Mouse (Mus musculus) intestine, embryonic 16.5 days (tissue): ENCODE measurements around the gene Cdk11b. TPM values are rescaled to one million over a fixed set of nuclear protein-coding genes. Genes with fewer than 3 reads are reported as not detected.

Experiments used
- ATAC-seq: fragments of 200-750 bp; cut with Nextera tagmentation; 2 replicates; pipeline ENCODE4 v1.8.0; 2017; ENCODE audit warnings: moderate TSS enrichment, moderate library complexity
- H3K27ac ChIP-seq: fragments of 300-500 bp; sonication (generic); 2 replicates; pipeline ENCODE4 v1.5.1; 2014; ENCODE audit warnings: mild to moderate bottlenecking, low read length
- H3K27me3 ChIP-seq: fragments of 300-500 bp; sonication (generic); replicated peaks from 2 replicates; pipeline ENCODE4 v1.6.1; 2014; ENCODE audit warnings: low read length, control low read depth, mixed read lengths; ENCODE audit not compliant: control insufficient read depth, insufficient read depth
- H3K36me3 ChIP-seq: fragments of 300-500 bp; sonication (generic); 2 replicates; pipeline ENCODE4 v1.6.1; 2014; ENCODE audit warnings: low read length, control low read depth; ENCODE audit not compliant: control insufficient read depth, insufficient read depth
- H3K4me1 ChIP-seq: fragments of 300-500 bp; sonication (generic); 2 replicates; pipeline ENCODE4 v1.6.1; 2014; ENCODE audit warnings: low read length, control low read depth, mixed read lengths; ENCODE audit not compliant: control insufficient read depth, insufficient read depth
- H3K4me2 ChIP-seq: fragments of 300-500 bp; sonication (generic); 2 replicates; pipeline ENCODE4 v1.6.1; 2014; ENCODE audit warnings: low read depth, low read length, control low read depth
- H3K4me3 ChIP-seq: fragments of 300-500 bp; sonication (generic); 2 replicates; pipeline ENCODE4 v1.5.1; 2014; ENCODE audit warnings: mild to moderate bottlenecking, low read length
- H3K9ac ChIP-seq: fragments of 300-500 bp; sonication (generic); 2 replicates; pipeline ENCODE4 v1.6.1; 2014; ENCODE audit warnings: low read depth, low read length
- H3K9me3 ChIP-seq: fragments of 300-500 bp; sonication (generic); 2 replicates; pipeline ENCODE4 v1.6.1; 2016; ENCODE audit warnings: low read length, control low read depth; ENCODE audit not compliant: control insufficient read depth
- WGBS: fragments of 180-500 bp; shearing (Covaris S2); extraction: QIAGEN DNeasy Blood & Tissue Kit; methylation state at CpG from one replicate; pipeline ENCODE4 v1.1.7; 2014; 5-methylcytosine and 5-hydroxymethylcytosine counted together
- polyA plus RNA-seq: library from polyadenylated mRNA; unstranded; fragments of >200 nt; fragmentation: Nextera tagmentation; extraction: Ambion mirVana; gene quantifications from 2 replicates; pipeline ENCODE4 v1.2.1, GENCODE M21; 2015

Cdk11b gene
- polyA plus RNA-seq, 1 experiment from 2014 or later, result 49.8 TPM

GRCm38 (mm10) chr4:155602753-155603152 lies 21.9 kb upstream of the Cdk11b start:
- ATAC-seq, result no peak
- peak overlapping the region; percentile 98; the same call in 1 of the 2 replicates for H3K4me3 ChIP-seq
- H3K36me3 ChIP-seq, result no peaks in the 10 kb centered on the region
- no peaks in the 10 kb centered on the region for H3K9me3 ChIP-seq
- H3K27ac ChIP-seq, result no peak overlapping the region
- H3K4me1 ChIP-seq, result peaks cover 9% of the 10 kb centered on the region
- no peaks in the 10 kb centered on the region for H3K27me3 ChIP-seq
- H3K9ac ChIP-seq, result 0 out of 2 replicates have a peak overlapping the region, but pooled peaks have one; percentile 98
- peak overlapping the region; percentile 80 for H3K4me2 ChIP-seq
- 89% methylated on average over 1 of the region's 1 CpGs for WGBS

DNA sequence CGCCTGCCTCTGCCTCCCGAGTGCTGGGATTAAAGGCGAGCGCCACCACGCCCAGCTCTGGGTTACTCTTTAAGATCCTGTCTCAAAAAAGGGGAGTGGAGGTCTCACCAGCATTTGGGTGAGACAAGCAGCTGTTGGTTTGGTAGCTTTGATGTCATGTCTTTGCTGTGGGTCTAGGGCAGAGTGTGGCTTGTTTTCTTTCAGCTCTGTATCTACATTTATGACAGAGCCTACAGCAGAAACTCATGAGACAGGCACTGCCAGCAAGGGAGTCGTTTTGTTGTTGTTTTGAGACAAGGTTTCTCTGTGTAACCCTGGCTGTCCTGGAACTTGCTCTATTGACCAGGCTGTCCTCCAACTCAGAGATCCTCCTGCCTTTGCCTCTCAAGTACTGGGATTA lies 20.9 kb upstream of the Cdk11b start:
- H3K9ac ChIP-seq, result no peak overlapping the region
- no peaks in the 10 kb centered on the region for H3K9me3 ChIP-seq
- H3K4me3 ChIP-seq, result no peak overlapping the region
- no peak for ATAC-seq
- peaks cover 9% of the 10 kb centered on the region for H3K4me1 ChIP-seq
- WGBS, result 94% methylated on average over 6 of the region's 6 CpGs
- H3K27me3 ChIP-seq, result no peaks in the 10 kb centered on the region
- no peak overlapping the region for H3K4me2 ChIP-seq
- H3K36me3 ChIP-seq, result no peaks in the 10 kb centered on the region
- H3K27ac ChIP-seq, result no peak overlapping the region

DNA sequence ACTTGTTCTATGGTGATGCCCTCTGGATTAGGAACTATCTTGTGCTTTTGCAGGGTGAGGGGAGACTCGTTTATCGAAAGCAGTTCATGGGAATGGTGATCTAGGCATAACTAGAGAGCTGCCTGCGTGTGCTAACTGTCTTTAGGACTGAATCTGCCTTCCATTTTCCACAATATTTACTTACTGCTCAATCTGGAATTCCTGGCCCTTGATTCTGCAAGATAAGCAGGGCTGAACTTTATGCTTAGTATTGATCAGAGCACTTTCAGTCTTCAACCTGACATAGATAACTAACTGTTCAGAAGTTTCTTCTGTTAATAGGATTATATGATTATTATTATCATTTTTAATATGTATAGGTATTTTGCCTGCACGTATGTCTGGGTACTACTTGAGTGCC lies 19.5 kb upstream of the Cdk11b start:
- Histone ChIP-seq H3K9ac (no peak overlapping the region), H3K4me1 (peaks cover 9% of the 10 kb centered on the region), H3K27ac (no peak overlapping the region), H3K4me2 (no peak overlapping the region), H3K9me3 (no peaks in the 10 kb centered on the region), H3K27me3 (no peaks in the 10 kb centered on the region), H3K36me3 (no peaks in the 10 kb centered on the region; the same call in 1 of the 2 replicates), H3K4me3 (no peak overlapping the region)
- 78% methylated on average over 4 of the region's 4 CpGs for WGBS
- no peak for ATAC-seq

- 66% methylated on average over 2 of the region's 2 CpGs for WGBS
Observed at GRCm38 (mm10) chr4:155606825-155607224, 17.8 kb upstream of the Cdk11b start.

DNA sequence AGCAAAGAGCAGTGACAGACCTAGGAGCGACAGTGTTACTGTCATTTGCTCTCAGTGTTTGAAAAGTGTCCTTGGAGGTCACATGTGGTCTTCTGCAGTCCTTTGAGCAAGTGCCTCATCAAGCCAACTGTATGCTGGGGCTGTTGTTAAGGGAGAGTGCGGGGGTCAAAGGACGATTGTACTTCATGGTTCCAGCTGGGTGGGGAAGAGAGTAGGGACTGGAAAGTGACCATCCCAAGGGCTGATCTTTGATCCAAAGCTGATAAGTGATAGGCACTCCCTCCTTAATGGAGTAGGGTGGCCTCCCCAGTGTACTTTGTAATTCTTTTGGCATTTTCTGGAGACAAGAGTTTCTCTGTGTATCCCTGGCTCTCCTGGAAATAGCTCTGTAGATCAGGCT lies 12.8 kb upstream of the Cdk11b start:
- Histone ChIP-seq H3K36me3 (no peaks in the 10 kb centered on the region; the same call in 1 of the 2 replicates), H3K4me1 (no peaks in the 10 kb centered on the region), H3K4me3 (no peak overlapping the region), H3K27ac (peak overlapping the region; percentile 55; the same call in 1 of the 2 replicates), H3K9ac (no peak overlapping the region), H3K4me2 (no peak overlapping the region), H3K9me3 (no peaks in the 10 kb centered on the region), H3K27me3 (no peaks in the 10 kb centered on the region)
- 82% methylated on average over 3 of the region's 3 CpGs for WGBS
- peak; percentile 86 for ATAC-seq

More at GRCm38 (mm10) chr4:155606825-155607224, 17.8 kb upstream of the Cdk11b start:
- no peak overlapping the region for H3K4me2 ChIP-seq
- no peak for ATAC-seq
- no peak overlapping the region for H3K27ac ChIP-seq
- no peak overlapping the region for H3K4me3 ChIP-seq
- peaks cover 9% of the 10 kb centered on the region for H3K4me1 ChIP-seq
- H3K36me3 ChIP-seq, result no peaks in the 10 kb centered on the region; the same call in 1 of the 2 replicates
- H3K9me3 ChIP-seq, result no peaks in the 10 kb centered on the region
- no peak overlapping the region for H3K9ac ChIP-seq
- no peaks in the 10 kb centered on the region for H3K27me3 ChIP-seq

DNA sequence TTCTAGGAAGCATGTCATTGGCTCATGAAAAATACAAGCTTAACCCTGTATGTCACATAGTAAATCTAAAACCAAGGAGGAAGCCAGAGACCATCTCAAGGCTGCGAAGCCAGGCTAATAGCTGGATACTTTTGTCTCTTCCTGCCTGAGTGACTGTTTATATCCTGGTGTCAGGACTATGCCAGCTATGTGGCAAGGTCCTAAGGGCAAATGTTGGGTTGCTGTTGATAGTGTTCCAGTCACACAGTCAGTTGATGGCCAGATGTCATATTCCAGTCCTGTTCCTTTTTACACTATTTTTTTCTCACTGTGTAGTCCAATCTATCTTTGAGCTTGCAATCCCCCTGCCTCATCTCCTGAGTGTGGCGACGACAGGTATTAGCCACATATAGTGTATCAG lies 11.4 kb upstream of the Cdk11b start:
- H3K9me3 ChIP-seq, result no peaks in the 10 kb centered on the region
- no peak overlapping the region for H3K9ac ChIP-seq
- H3K36me3 ChIP-seq, result peaks cover 9% of the 10 kb centered on the region
- 91% methylated on average over 3 of the region's 3 CpGs for WGBS
- no peak overlapping the region for H3K4me2 ChIP-seq
- no peak overlapping the region for H3K27ac ChIP-seq
- no peaks in the 10 kb centered on the region for H3K27me3 ChIP-seq
- ATAC-seq, result no peak
- no peaks in the 10 kb centered on the region for H3K4me1 ChIP-seq
- no peak overlapping the region for H3K4me3 ChIP-seq

GRCm38 (mm10) chr4:155618321-155618720 lies 6.3 kb upstream of the Cdk11b start:
- Histone ChIP-seq H3K9me3 (no peaks in the 10 kb centered on the region), H3K36me3 (peaks cover 11% of the 10 kb centered on the region; the same call in 1 of the 2 replicates), H3K4me1 (no peaks in the 10 kb centered on the region), H3K9ac (no peak overlapping the region), H3K4me2 (no peak overlapping the region), H3K27ac (no peak overlapping the region), H3K4me3 (no peak overlapping the region), H3K27me3 (no peaks in the 10 kb centered on the region)
- no peak for ATAC-seq
- WGBS, result 93% methylated on average over 5 of the region's 5 CpGs

GRCm38 (mm10) chr4:155630267-155630666 lies 5.6 kb downstream of the Cdk11b start:
- Histone ChIP-seq H3K4me1 (peaks cover 1% of the 10 kb centered on the region; the same call in 1 of the 2 replicates), H3K27ac (no peak overlapping the region), H3K4me3 (no peak overlapping the region), H3K9ac (no peak overlapping the region), H3K9me3 (no peaks in the 10 kb centered on the region), H3K36me3 (peaks cover 11% of the 10 kb centered on the region; the same call in 1 of the 2 replicates), H3K4me2 (no peak overlapping the region), H3K27me3 (no peaks in the 10 kb centered on the region)
- no peak for ATAC-seq
- 88% methylated on average over 6 of the region's 6 CpGs for WGBS

DNA sequence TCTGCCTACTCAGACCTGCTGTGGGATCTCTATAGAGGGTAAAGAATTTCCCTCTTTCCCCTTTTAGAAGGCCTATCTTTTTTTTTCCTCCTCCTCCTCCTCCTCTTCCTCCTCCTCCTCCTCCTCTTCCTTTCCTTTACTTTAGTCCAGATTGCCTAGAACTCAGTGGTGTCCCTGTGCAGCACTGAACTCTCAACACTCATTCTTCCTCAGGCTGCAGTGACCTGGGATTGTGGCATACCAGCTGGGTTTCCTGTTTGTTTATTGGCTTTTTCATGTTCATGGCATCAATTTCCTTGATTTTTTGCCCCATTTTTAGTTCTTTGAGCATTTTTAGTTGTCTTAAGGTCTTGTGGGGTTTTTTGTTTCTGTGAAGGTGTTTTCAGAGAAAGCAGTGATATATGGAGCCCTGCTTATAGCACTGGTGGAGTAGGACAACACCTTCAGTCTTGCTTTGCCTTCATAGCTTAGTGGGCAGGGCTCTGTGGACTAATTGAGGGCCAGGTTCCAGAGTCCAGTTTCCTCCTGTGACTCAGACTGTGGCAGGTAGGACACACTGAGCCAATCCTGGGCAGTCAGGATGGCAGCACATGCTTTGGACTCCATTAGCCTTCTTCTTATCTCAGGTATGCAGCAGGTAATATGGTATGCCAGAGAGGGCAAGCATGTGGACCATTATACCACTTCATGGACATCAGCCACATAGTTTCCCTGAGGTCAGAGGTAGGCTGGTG lies 11.3 kb downstream of the Cdk11b start:
- no peaks in the 10 kb centered on the region for H3K9me3 ChIP-seq
- no peaks in the 10 kb centered on the region for H3K27me3 ChIP-seq
- no peak overlapping the region for H3K4me2 ChIP-seq
- peak; percentile 99 for ATAC-seq
- peak overlapping the region; percentile 69 for H3K27ac ChIP-seq
- H3K9ac ChIP-seq, result no peak overlapping the region
- H3K36me3 ChIP-seq, result peaks cover 7% of the 10 kb centered on the region; the same call in 1 of the 2 replicates
- no peaks in the 10 kb centered on the region for H3K4me1 ChIP-seq
- no peak overlapping the region for H3K4me3 ChIP-seq
